Mouse (Mus musculus) forebrain, embryonic 14.5 days (tissue): ENCODE measurements around the gene Ltbp1. TPM values are rescaled to one million over a fixed set of nuclear protein-coding genes. Genes with fewer than 3 reads are reported as not detected.

Experiments used
- ATAC-seq: fragments of 200-750 bp; cut with Nextera tagmentation; 2 replicates; pipeline ENCODE4 v1.8.0; 2017; ENCODE audit warnings: mild to moderate bottlenecking, moderate library complexity
- DNase-seq: peaks from one replicate; pipeline ENCODE4 v3.0.0-alpha.2; 2015; ENCODE audit warnings: low spot score
- H3K27ac ChIP-seq: fragments of 300-500 bp; sonication (generic); 2 replicates; pipeline ENCODE4 v1.5.1; 2014; ENCODE audit warnings: low read depth, mild to moderate bottlenecking, control low read depth, low read length, moderate library complexity
- H3K27me3 ChIP-seq: fragments of 300-500 bp; sonication (generic); replicated peaks from 2 replicates; pipeline ENCODE4 v1.6.1; 2014; ENCODE audit warnings: low read length, control low read depth, mixed read lengths; ENCODE audit not compliant: control insufficient read depth, insufficient read depth
- H3K36me3 ChIP-seq: fragments of 300-500 bp; sonication (generic); 2 replicates; pipeline ENCODE4 v1.6.1; 2014; ENCODE audit warnings: low read length, control low read depth; ENCODE audit not compliant: control insufficient read depth, insufficient read depth
- H3K4me1 ChIP-seq: fragments of 300-500 bp; sonication (generic); 2 replicates; pipeline ENCODE4 v1.6.1; 2014; ENCODE audit warnings: antibody characterized with exemption, low read length, control low read depth; ENCODE audit not compliant: control insufficient read depth, insufficient read depth
- H3K4me2 ChIP-seq: fragments of 300-500 bp; sonication (generic); 2 replicates; pipeline ENCODE4 v1.6.1; 2014; ENCODE audit warnings: mild to moderate bottlenecking, control low read depth, low read length
- H3K4me3 ChIP-seq: fragments of 300-500 bp; sonication (generic); 2 replicates; pipeline ENCODE4 v1.5.1; 2014; ENCODE audit warnings: low read depth, low read length, control low read depth
- H3K9ac ChIP-seq: fragments of 300-500 bp; sonication (generic); 2 replicates; pipeline ENCODE4 v1.6.1; 2014; ENCODE audit warnings: mild to moderate bottlenecking, low read length, control low read depth, moderate library complexity
- H3K9me3 ChIP-seq: fragments of 300-500 bp; sonication (generic); replicated peaks from 2 replicates; pipeline ENCODE4 v1.6.1; 2016; ENCODE audit warnings: low read length, control low read depth, mixed read lengths; ENCODE audit not compliant: control insufficient read depth
- WGBS: fragments of 180-500 bp; shearing (Covaris S2); extraction: QIAGEN DNeasy Blood & Tissue Kit; methylation state at CpG from one replicate; pipeline ENCODE4 v1.1.7; 2014; 5-methylcytosine and 5-hydroxymethylcytosine counted together
- polyA plus RNA-seq: library from polyadenylated mRNA; unstranded; fragments of >200 nt; fragmentation: Nextera tagmentation; extraction: Ambion mirVana; gene quantifications from 2 replicates; pipeline ENCODE4 v1.2.1, GENCODE M21; 2014

Ltbp1 gene
- polyA plus RNA-seq, 1 experiment from 2014 or later = 4.5 TPM

GRCm38 (mm10) chr17:75328102-75328639 is 322.8 kb downstream of the Ltbp1 start:
- 90% methylated on average over 10 of the region's 10 CpGs for WGBS
- Histone ChIP-seq H3K27ac (no peak overlapping the region), H3K27me3 (no peaks in the 10 kb centered on the region), H3K4me3 (no peak overlapping the region), H3K9me3 (no peaks in the 10 kb centered on the region), H3K4me1 (no peaks in the 10 kb centered on the region), H3K4me2 (no peak overlapping the region), H3K9ac (no peak overlapping the region), H3K36me3 (no peaks in the 10 kb centered on the region)
- DNase-seq (no peak), ATAC-seq (no peak)

DNA sequence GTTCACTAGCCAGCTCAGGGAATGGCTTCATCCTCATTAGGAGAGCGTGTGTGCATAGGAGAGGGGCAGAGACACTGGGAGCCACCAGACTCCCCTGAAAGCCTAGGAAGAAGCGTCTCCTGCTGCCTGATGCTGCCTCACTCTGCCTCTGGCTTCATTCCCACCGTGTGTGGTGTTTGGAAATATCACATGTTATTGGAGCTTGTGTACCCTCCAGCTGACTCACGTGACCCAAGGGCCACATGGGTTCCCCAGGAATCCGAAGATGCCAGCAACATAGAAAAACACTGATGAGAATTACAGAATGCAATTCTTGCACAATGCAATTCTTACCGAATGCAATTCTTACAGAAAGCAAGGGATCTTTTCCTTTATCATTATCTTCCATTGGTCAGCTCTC is 325.0 kb downstream of the Ltbp1 start:
- H3K4me2 ChIP-seq = no peak overlapping the region
- ATAC-seq (no peak), DNase-seq (peak; percentile 5)
- no peak overlapping the region for H3K4me3 ChIP-seq
- WGBS = 87% methylated on average over 6 of the region's 6 CpGs
- H3K9me3 ChIP-seq = no peaks in the 10 kb centered on the region
- H3K36me3 ChIP-seq = no peaks in the 10 kb centered on the region
- H3K27ac ChIP-seq = no peak overlapping the region
- no peak overlapping the region for H3K9ac ChIP-seq
- no peaks in the 10 kb centered on the region for H3K4me1 ChIP-seq
- H3K27me3 ChIP-seq = no peaks in the 10 kb centered on the region

DNA sequence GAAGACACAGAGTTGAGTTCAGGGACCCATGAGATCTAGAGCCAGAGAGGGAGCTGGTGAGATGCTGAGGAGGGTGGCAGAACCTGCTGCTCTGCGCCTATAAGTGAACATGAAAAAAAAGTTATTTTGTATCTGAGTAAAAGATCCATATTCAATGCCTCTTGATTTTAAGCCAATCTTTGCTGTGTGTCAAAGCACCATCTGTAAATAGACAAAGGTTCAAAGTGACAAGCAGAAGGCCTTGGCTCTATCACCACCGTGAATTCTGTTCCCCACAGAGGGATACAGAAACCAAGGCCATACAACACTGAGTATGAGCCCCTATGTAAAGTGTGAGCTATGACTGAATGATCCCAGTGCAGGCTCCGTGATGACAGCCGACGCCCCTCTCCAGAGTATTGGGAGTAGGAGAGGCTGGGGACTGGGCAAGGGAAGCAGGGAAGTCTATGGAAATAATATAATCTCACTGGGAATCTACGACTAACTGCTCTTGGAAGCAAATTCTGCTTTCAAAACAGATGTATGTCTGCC is 326.1 kb downstream of the Ltbp1 start:
- H3K4me3 ChIP-seq = no peak overlapping the region
- ATAC-seq (no peak), DNase-seq (no peak)
- no peaks in the 10 kb centered on the region for H3K27me3 ChIP-seq
- 85% methylated on average over 6 of the region's 6 CpGs for WGBS
- no peak overlapping the region for H3K27ac ChIP-seq
- no peaks in the 10 kb centered on the region for H3K36me3 ChIP-seq
- H3K4me1 ChIP-seq = no peaks in the 10 kb centered on the region
- no peaks in the 10 kb centered on the region for H3K9me3 ChIP-seq
- H3K4me2 ChIP-seq = no peak overlapping the region
- no peak overlapping the region for H3K9ac ChIP-seq

DNA sequence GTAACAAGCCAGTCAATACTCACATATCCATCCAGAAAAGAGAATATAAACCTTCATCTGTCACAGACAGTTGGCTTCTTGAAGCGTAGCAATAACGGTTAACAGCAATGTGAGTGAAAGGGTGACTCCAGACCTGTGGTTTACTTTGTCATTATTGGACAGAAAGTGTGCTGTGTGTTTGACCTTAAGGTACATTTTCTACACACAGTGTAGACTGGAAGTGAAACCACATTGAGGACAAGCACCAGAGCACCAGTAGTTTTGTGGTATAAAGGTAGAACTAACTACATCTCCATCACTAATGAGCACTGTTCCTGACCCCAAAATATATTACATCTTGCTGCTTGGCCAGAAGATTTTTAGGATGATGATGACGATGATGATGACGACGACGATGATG is 326.9 kb downstream of the Ltbp1 start:
- no peak for ATAC-seq
- WGBS = 96% methylated on average over 6 of the region's 6 CpGs
- H3K4me3 ChIP-seq = no peak overlapping the region

GRCm38 (mm10) chr17:75333011-75333410 is 327.6 kb downstream of the Ltbp1 start:
- Histone ChIP-seq H3K9me3 (no peaks in the 10 kb centered on the region), H3K36me3 (no peaks in the 10 kb centered on the region), H3K27ac (no peak overlapping the region), H3K4me3 (no peak overlapping the region), H3K27me3 (no peaks in the 10 kb centered on the region), H3K4me2 (no peak overlapping the region), H3K4me1 (no peaks in the 10 kb centered on the region), H3K9ac (no peak overlapping the region)
- WGBS = 90% methylated on average over 9 of the region's 9 CpGs
- no peak for ATAC-seq
- DNase-seq = no peak

More for the DNA sequence above, 326.9 kb downstream of the Ltbp1 start:
- no peak for DNase-seq
- Histone ChIP-seq H3K27me3 (no peaks in the 10 kb centered on the region), H3K27ac (no peak overlapping the region), H3K9me3 (no peaks in the 10 kb centered on the region), H3K4me1 (no peaks in the 10 kb centered on the region), H3K36me3 (no peaks in the 10 kb centered on the region), H3K9ac (no peak overlapping the region), H3K4me2 (no peak overlapping the region)

DNA sequence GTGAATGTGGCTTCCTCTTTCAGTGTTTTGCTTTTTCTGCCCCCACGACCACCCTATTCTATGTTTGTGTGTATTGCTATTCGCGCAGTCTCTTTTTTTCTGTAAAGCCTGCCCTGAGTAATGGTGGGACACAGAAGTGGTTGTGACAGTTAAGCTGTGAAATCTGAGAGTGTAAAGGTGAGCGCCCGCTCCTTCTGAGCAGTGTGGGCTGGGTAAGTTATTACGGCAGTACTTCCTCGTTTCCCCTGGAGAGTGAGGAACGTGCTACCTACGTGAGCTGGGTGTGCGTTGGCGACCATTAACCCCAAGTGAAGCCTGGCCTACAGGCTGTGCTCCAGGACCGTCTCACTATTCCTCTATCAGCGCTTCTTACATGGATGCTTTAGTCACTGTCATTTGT is 328.4 kb downstream of the Ltbp1 start:
- 96% methylated on average over 13 of the region's 13 CpGs for WGBS
- no peak overlapping the region for H3K4me2 ChIP-seq
- ATAC-seq (no peak), DNase-seq (no peak)
- no peaks in the 10 kb centered on the region for H3K36me3 ChIP-seq
- H3K27ac ChIP-seq = no peak overlapping the region
- no peaks in the 10 kb centered on the region for H3K9me3 ChIP-seq
- no peak overlapping the region for H3K4me3 ChIP-seq
- H3K9ac ChIP-seq = no peak overlapping the region
- H3K27me3 ChIP-seq = no peaks in the 10 kb centered on the region
- H3K4me1 ChIP-seq = no peaks in the 10 kb centered on the region

DNA sequence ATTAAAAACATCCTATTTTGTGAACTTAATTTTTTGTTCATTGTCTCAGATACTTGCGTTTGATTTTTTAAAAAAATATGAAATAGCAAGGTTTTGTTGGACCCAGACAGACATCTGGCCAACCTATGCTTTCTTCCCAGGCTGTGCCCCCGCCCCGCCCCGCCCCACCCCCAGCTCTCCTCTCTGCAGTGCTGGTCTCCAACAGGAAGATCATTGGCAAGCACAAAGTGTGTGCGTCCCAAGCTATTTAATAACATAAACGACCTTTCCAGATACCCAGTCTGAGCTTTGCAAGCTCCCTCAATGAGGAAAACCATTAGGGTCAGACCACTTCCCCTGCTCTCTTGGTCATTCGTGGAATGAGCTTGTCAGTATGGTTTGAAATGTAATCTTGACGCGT is 330.3 kb downstream of the Ltbp1 start:
- no peaks in the 10 kb centered on the region for H3K9me3 ChIP-seq
- no peak overlapping the region for H3K9ac ChIP-seq
- no peak overlapping the region for H3K4me2 ChIP-seq
- no peaks in the 10 kb centered on the region for H3K27me3 ChIP-seq
- no peaks in the 10 kb centered on the region for H3K4me1 ChIP-seq
- H3K4me3 ChIP-seq = no peak overlapping the region
- DNase-seq = no peak
- no peaks in the 10 kb centered on the region for H3K36me3 ChIP-seq
- 85% methylated on average over 9 of the region's 9 CpGs for WGBS
- no peak overlapping the region for H3K27ac ChIP-seq
- ATAC-seq = no peak

- Histone ChIP-seq H3K9ac (no peak overlapping the region), H3K27ac (no peak overlapping the region), H3K9me3 (no peaks in the 10 kb centered on the region), H3K27me3 (no peaks in the 10 kb centered on the region), H3K4me3 (no peak overlapping the region), H3K4me2 (no peak overlapping the region), H3K36me3 (no peaks in the 10 kb centered on the region), H3K4me1 (no peaks in the 10 kb centered on the region)
- DNase-seq (no peak), ATAC-seq (no peak)
- 94% methylated on average over 4 of the region's 4 CpGs for WGBS
These were observed 335.9 kb downstream of the Ltbp1 start for GRCm38 (mm10) chr17:75341227-75341626.

DNA sequence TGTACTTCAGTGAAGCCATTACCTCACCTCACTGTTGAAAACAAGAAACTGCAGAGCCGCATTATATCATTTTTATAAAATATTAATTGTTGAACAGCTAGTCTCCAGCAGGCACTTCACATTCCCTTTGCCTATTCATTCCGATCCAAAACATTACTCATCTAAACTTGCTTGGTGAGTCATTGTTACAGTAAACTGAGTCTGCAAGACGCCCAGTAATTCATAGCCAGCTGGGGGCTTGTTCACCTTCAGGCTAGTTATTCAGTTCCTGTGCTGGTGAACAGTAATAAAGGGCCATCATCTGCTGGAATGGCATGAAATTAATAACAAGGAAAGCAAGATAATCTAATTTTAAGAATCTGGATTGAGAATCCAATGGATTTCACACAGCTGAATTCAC is 339.7 kb downstream of the Ltbp1 start:
- DNase-seq (no peak), ATAC-seq (no peak)
- no peak overlapping the region for H3K9ac ChIP-seq
- no peak overlapping the region for H3K4me3 ChIP-seq
- no peak overlapping the region for H3K4me2 ChIP-seq
- WGBS = 85% methylated on average over 3 of the region's 3 CpGs
- H3K4me1 ChIP-seq = no peaks in the 10 kb centered on the region
- H3K27ac ChIP-seq = no peak overlapping the region
- H3K36me3 ChIP-seq = no peaks in the 10 kb centered on the region
- H3K9me3 ChIP-seq = no peaks in the 10 kb centered on the region
- H3K27me3 ChIP-seq = no peaks in the 10 kb centered on the region
